In the genomic region with DNA sequence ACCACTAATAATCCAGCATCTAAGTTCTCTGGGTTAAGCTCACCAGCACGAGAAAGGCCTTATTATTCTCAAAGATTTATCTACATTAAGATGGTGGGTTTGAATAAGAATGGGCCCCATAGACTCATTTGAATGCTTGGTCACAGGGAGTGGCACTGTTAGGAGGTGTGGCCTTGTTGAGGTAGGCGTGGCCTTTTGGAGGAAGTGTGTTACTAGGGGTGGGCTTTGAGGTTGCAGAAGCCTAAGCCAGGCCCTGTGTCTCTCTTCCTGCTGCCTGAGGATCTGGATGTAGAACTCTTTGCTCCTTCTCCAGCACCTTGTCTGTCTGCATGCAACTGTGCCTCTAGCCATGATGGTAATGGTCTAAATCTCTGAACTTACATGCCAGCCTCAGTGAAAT, we compare ENCODE assay signal across 17 mouse cellular contexts.
"Had no signal": no experiment of that assay in that cellular context is flagged by ENCODE, and none has a peak within 500 bp of the region (broad histone marks: within the 10 kb centered on the region; RNA-seq: fewer than 3 reads in every experiment).

No protein-coding gene starts in this region.

- H3K4me3 ChIP-seq: limb, embryonic 13.5 days; megakaryocyte, embryonic 14.5 days; midbrain, embryonic 15.5 days; neural tube, embryonic 12.5 days; stomach, embryonic 15.5 days had no signal

- H3K4me1 ChIP-seq: midbrain, embryonic 15.5 days; neural tube, embryonic 12.5 days; stomach, embryonic 15.5 days had no signal

- ATAC-seq: lung, postnatal 0 days; midbrain, embryonic 15.5 days had no signal

- H3K27me3 ChIP-seq: limb, embryonic 13.5 days; megakaryocyte, embryonic 14.5 days; midbrain, embryonic 15.5 days; neural tube, embryonic 12.5 days; stomach, embryonic 15.5 days had no signal

- DNase-seq: kidney, adult 11 months; kidney, adult 9 months; kidney, postnatal 10 days; kidney, postnatal 4 days; left cerebral cortex, postnatal 4 days; lung, adult 2 months; lung, postnatal 36 days; retina, postnatal 1 day; right cerebral cortex, postnatal 4 days; spleen, adult 18-20 months had no signal

- H3K27ac ChIP-seq: limb, embryonic 13.5 days; liver, embryonic 14.5 days; midbrain, embryonic 15.5 days; neural tube, embryonic 12.5 days; stomach, embryonic 15.5 days had no signal

- H3K36me3 ChIP-seq: midbrain, embryonic 15.5 days; neural tube, embryonic 12.5 days; stomach, embryonic 15.5 days had no signal

- H3K9ac ChIP-seq: limb, embryonic 13.5 days; liver, embryonic 14.5 days; midbrain, embryonic 15.5 days; neural tube, embryonic 12.5 days; stomach, embryonic 15.5 days had no signal
